Mouse (Mus musculus): ENCODE results near the gene Zfhx3. TPM values are rescaled to one million over a fixed set of nuclear protein-coding genes. Genes with fewer than 3 reads are reported as not detected.

The Zfhx3 gene
- total RNA-seq, 4 experiments from 2014 or later = 7.9 to 9.2 (median 8.0) TPM

DNA sequence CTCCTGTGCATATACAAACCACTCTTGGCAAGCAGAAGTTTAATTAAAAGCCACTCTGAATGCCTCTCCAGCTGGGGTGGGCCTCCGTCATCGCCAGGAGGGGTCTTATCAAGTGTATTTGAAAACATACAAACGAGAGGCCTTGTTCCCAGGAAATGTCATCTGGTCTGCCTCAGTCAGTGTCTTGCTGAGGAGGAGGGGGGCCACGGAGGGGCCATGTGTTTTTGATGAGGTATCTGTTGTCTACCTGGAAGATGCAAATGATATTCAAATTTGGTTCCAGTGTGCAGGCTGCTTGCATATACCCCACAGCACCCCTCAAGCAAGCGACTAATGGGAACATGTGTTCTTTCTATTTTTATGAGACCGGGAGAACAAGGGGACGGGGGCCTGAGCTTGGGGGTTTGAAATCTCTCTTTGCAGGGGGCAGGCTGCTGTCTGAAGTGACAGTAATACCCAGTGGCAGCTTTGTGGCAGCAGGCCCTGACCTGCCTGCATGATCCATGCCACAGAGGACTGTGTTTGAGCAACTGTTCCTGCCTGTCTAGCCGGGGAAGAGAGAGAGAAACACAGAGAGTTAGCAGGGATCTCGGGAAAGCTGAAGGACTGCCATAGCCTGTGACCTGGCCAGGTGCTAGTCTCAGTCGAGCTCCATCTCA, 412.8 kb downstream of the Zfhx3 start:
- no peak for DNase-seq (ENCODE audit: low spot score in 2 of 2)

DNA sequence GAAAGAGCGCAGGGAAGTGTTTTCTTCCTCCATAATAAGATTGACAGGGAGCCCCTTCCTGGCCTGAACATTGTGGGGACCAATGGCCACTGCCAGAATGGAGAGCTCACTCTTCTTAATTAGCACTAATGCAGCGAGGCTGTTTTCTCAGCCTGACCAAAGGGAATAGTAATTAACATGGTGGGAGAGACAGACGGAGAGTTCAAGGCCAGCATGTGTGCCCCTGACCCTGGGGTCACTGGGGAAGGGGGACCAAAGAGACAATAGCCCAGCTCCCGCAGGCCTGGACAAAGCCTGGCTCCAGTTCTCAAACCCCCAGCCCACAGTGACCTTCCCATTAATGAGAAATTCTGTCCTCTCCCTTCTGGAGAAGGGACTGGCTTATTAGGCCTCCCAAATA, 419.0 kb downstream of the Zfhx3 start:
- DNase-seq (ENCODE audit: low spot score in 2 of 2) = no peak

GRCm38 (mm10) chr8:108362421-108362820, 420.0 kb downstream of the Zfhx3 start:
- DNase-seq (ENCODE audit: low spot score in 2 of 2) = no peak

DNA sequence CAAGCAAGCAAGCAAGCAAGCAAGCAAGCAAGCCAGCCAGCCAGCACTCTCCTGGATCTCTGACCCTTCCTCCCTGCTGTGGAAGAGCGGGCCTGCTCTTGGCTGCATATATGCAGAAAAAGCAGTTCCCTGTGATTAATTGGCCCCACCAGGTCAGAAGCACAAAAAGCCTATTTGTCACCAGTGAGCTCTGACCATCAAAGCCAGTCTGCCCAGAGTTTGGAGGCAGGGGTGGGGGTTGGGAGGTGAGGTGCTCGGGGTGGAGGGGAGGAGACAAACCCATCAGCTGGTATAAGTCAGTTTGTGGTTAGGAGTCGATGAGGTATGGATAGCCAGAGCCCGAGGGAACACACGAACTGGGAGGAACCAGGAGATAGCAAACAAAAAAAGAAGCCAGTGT, 421.0 kb downstream of the Zfhx3 start:
- no peak for DNase-seq (ENCODE audit: low spot score in 2 of 2)

DNA sequence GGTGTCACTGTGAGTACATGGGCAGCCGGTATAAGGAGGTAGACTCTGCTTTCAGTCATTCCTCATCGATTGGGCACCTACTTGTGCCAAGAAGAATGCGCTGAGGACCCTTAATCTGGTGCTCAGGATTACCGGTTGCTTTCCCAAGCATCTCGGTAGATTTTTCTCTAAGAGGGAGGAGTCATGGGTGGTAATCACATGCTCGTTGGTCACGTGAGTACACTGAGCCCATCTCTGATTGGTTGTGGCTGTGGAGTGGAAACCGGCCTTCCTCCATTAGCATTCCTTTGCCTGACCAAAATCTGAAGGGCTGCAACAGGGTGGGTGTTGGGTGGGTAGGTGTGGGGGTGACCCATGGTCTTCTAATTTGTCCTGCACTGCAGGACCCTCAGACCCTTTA, 421.4 kb downstream of the Zfhx3 start:
- DNase-seq (ENCODE audit: low spot score in 2 of 2) = no peak

DNA sequence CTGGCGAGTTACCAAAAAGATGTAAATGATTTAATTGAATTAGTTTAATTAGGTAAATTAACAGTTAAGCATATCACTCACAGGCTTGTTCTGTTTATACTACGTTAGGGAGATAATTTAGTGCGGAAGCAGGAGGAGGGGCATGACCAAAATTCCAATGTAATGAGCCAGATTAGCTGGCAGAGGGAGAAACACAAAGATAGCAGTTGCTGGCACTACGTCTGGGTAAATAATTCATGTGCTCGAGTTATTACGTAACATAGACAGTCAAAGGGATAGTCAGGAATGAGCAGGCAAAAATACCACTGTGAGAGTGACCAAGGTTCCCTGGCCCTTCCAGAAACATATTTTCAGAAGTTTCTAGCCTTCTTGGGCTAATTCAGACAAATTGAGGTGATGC, 426.6 kb downstream of the Zfhx3 start:
- peak in 1 of 2 experiments; percentile 3 for DNase-seq (ENCODE audit: low spot score in 2 of 2)

DNA sequence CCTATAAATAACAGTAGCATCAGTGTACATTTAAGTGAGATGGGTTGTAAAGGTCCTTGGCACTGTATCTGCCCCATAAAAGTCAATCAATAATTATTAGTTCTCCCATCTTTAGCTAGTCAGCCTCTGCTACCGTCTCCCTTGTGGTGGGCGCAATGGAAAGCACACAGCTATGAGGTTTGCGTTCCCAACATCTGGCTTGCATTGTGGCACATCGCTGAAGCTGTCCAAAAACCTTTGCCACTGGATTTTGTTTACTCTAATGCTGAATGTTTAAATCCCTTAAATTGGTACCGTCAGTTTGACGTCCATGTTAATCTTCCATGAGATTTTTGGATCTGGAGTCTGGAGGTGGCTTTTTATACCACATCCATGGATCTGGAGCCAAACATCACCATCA, 428.3 kb downstream of the Zfhx3 start:
- DNase-seq (ENCODE audit: low spot score in 2 of 2) = no peak

- DNase-seq (ENCODE audit: low spot score in 2 of 2) = no peak
Measured at GRCm38 (mm10) chr8:108373046-108373445, 430.6 kb downstream of the Zfhx3 start.

- DNase-seq (ENCODE audit: low spot score in 2 of 2) = no peak
Measured at GRCm38 (mm10) chr8:108378036-108378435, 435.6 kb downstream of the Zfhx3 start.

DNA sequence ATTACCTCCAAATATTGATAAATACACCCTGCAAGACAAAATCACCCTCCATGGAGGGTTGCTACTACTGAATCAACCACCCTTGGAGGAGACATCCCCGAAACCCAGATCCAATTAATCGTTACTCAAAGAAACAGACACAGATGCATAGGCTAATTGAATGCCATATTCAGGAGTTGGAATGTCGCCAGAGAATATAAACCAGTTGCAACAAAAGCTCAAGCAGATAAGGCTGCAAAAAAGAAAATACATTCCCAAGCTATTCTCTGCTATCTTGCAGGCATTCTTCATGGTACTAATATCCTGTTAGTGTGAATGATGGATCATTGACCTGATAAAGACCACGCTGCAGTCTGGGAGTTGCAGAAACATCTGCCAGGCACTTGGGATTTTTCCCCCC, 440.7 kb downstream of the Zfhx3 start:
- DNase-seq (ENCODE audit: low spot score in 2 of 2) = no peak

DNA sequence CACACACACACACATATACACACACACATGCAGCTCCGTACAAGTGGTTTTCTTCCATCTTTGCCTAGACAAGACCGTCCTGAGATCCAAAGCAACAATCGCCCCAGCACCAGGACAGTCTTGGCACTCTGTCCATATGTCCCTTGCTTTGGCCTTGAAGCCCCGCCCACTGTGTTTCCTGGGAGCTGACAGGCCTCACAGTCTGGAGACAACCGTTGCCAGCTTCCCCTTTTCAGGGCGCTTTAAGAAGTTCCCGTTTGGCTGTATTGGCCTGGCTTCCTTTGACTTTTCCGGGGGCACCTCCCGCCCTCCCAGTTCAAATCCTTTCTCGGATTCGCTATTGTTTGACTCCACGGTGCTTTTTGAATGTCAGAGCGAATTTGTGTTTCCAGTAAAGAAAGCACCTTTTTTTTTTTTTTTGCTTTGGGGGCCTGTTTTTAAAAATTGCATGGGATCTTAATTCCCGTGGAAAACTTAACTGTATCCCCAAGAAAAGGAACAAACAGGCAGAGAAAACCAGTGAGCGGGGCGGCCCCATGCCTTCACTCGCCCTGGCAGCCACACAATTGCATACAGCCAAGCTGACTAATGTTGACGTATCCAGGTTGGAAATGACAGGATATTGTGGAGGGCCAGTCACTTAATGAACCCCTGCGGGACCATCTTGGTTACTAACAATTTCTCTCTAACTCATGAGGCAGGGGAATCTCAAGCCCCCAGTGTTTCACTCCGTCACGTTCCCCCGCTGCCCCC, 444.9 kb downstream of the Zfhx3 start:
- DNase-seq (ENCODE audit: low spot score in 2 of 2) = no peak

- DNase-seq (ENCODE audit: low spot score in 2 of 2) = no peak
Measured at GRCm38 (mm10) chr8:108387913-108388274, 445.4 kb downstream of the Zfhx3 start.

GRCm38 (mm10) chr8:108392909-108393308, 450.5 kb downstream of the Zfhx3 start:
- no peak for DNase-seq (ENCODE audit: low spot score in 2 of 2)

- no peak for DNase-seq (ENCODE audit: low spot score in 2 of 2)
Measured at GRCm38 (mm10) chr8:108402149-108402548, 459.7 kb downstream of the Zfhx3 start.

- peak; percentile 29 to 33 for DNase-seq (ENCODE audit: low spot score in 2 of 2)
Measured at GRCm38 (mm10) chr8:108406716-108407494, 464.5 kb downstream of the Zfhx3 start.

GRCm38 (mm10) chr8:108419162-108419844, 476.9 kb downstream of the Zfhx3 start:
- no peak for DNase-seq (ENCODE audit: low spot score in 2 of 2)

GRCm38 (mm10) chr8:108422521-108422920, 480.1 kb downstream of the Zfhx3 start:
- no peak for DNase-seq (ENCODE audit: low spot score in 2 of 2)

DNA sequence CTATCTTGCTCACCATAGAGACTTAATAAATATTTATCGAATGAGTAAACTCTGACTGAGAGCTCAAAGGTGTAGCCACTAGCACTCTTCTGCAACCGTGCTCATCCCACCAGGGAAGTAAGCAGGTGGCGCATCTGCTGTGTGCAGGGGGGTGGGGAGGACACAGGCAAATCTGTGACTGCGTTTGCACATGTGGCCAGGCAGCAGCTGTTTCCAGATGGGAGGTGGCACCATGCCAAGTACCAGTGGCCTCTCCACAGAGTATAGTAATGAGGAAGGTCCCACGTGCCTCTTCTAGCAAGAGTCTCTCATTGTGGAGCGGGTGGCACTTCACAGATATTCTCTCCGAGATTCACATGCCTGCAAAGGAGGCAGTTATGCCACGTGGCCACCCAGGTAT, 481.9 kb downstream of the Zfhx3 start:
- DNase-seq (ENCODE audit: low spot score in 2 of 2) = no peak

DNA sequence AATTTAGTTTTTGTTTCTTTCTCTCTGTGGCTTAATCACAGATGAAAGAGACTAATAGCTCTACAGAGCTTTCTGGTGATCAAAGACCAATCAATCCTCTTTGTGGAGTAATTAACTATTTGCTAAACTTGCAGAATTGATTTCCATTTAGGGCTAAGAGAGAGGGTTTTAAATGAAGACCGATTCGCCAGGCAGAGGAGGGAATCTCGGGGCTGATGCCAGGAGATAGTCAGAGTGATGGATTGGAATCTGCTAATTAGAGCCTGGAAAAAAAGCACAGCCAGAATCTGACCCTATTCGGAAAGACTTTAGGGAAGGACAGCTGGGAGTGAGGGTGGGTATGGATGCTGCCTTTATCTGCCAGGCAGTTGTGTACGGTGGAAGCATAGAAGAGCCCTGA, 490.9 kb downstream of the Zfhx3 start:
- no peak for DNase-seq (ENCODE audit: low spot score in 2 of 2)

DNA sequence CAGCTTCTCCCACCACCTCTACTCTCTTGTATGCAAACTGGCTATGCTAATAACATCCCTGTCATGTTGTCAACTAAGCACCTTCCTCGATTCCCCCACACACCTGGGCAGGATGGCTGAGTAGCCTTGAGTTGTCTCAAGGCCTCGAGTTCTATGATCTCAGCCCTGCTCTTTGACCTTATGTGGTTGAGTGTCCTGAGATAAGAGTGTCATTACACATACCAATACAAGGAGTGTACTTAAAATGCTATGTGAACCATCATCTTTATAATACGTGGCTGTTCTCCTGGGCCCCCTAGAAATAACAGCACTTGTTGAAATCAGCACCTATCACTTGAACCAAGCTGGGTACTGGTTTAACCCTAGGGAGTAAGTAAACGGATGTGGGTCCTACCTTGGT, 492.1 kb downstream of the Zfhx3 start:
- DNase-seq (ENCODE audit: low spot score in 2 of 2) = no peak

- DNase-seq (ENCODE audit: low spot score in 2 of 2) = no peak
Measured at GRCm38 (mm10) chr8:108436336-108436735, 493.9 kb downstream of the Zfhx3 start.

- no peak for DNase-seq (ENCODE audit: low spot score in 2 of 2)
Measured at GRCm38 (mm10) chr8:108437316-108437830, 494.9 kb downstream of the Zfhx3 start.
